Mouse (Mus musculus): ENCODE measurements around the gene Fbxo30.
"Not testable (repeated sequence)": the region's sequence is repeated elsewhere in the genome, so short reads cannot be mapped to it uniquely, and the experiment has no call there.

Gene Fbxo30

GRCm38 (mm10) chr10:11280578-11281463, at the start of gene Fbxo30:
Gene Fbxo30 (plus strand): TSS chr10:11281330.
- peak; percentile 85 for DNase-seq

GRCm38 (mm10) chr10:11233208-11233607, 47.9 kb upstream of the Fbxo30 start:
- DNase-seq, result no peak

- DNase-seq, result not testable (repeated sequence)
Measured at GRCm38 (mm10) chr10:11242988-11243387, 38.1 kb upstream of the Fbxo30 start.

- no peak for DNase-seq
Measured at GRCm38 (mm10) chr10:11248210-11248609, 32.9 kb upstream of the Fbxo30 start.

GRCm38 (mm10) chr10:11250247-11250997, 30.7 kb upstream of the Fbxo30 start:
- DNase-seq, result no peak

GRCm38 (mm10) chr10:11253581-11253980, 27.5 kb upstream of the Fbxo30 start:
- not testable (repeated sequence) for DNase-seq

- no peak for DNase-seq
Measured at GRCm38 (mm10) chr10:11260119-11260518, 21.0 kb upstream of the Fbxo30 start.

- not testable (repeated sequence) for DNase-seq
Measured at GRCm38 (mm10) chr10:11262292-11262691, 18.8 kb upstream of the Fbxo30 start.

- not testable (repeated sequence) for DNase-seq
Measured at GRCm38 (mm10) chr10:11263795-11264194, 17.3 kb upstream of the Fbxo30 start.

- DNase-seq, result no peak
Measured at GRCm38 (mm10) chr10:11269165-11269564, 12.0 kb upstream of the Fbxo30 start.

- no peak for DNase-seq
Measured at GRCm38 (mm10) chr10:11274431-11274830, 6.7 kb upstream of the Fbxo30 start.

- no peak for DNase-seq
Measured at GRCm38 (mm10) chr10:11280235-11280577, 924 bp upstream of the Fbxo30 start.

- DNase-seq, result peak; percentile 31
Measured at GRCm38 (mm10) chr10:11281498-11282305, 572 bp downstream of the Fbxo30 start.

- no peak for DNase-seq
Measured at GRCm38 (mm10) chr10:11282306-11282631, 1.1 kb downstream of the Fbxo30 start.

- DNase-seq, result no peak
Measured at GRCm38 (mm10) chr10:11298418-11298817, 17.3 kb downstream of the Fbxo30 start.

GRCm38 (mm10) chr10:11305365-11306053, 24.4 kb downstream of the Fbxo30 start:
- DNase-seq, result no peak

- DNase-seq, result no peak
Measured at GRCm38 (mm10) chr10:11306054-11306367, 24.9 kb downstream of the Fbxo30 start.

GRCm38 (mm10) chr10:11309866-11310265, 28.7 kb downstream of the Fbxo30 start:
- DNase-seq, result no peak

GRCm38 (mm10) chr10:11310481-11310880, 29.4 kb downstream of the Fbxo30 start:
- DNase-seq, result no peak

GRCm38 (mm10) chr10:11317856-11318454, 36.8 kb downstream of the Fbxo30 start:
- DNase-seq, result not testable (repeated sequence)

- no peak for DNase-seq
Measured at GRCm38 (mm10) chr10:11319446-11319970, 38.4 kb downstream of the Fbxo30 start.

- DNase-seq, result no peak
Measured at GRCm38 (mm10) chr10:11322316-11322715, 41.2 kb downstream of the Fbxo30 start.
